Mouse (Mus musculus) limb, embryonic 12.5 days (tissue): ENCODE measurements at regions not wholly inside any gene's neighbourhood (a gene's known extent, or its start where the extent isn't known, plus 50 kb on each side); places are given as distances from the start of the nearest gene placed in this dataset.

Experiments used
- ATAC-seq: fragments of 200-750 bp; cut with Nextera tagmentation; 2 replicates; pipeline ENCODE4 v1.8.0; 2017; ENCODE audit warnings: low read depth, moderate TSS enrichment; ENCODE audit not compliant: insufficient number of reproducible peaks, insufficient read depth, low FRiP score, low TSS enrichment
- H3K27ac ChIP-seq: fragments of 300-500 bp; sonication (generic); 2 replicates; pipeline ENCODE4 v1.5.1; 2016; ENCODE audit warnings: mild to moderate bottlenecking, moderate library complexity
- H3K27me3 ChIP-seq: fragments of 300-500 bp; sonication (generic); 2 replicates; pipeline ENCODE4 v1.6.1; 2016; ENCODE audit warnings: mild to moderate bottlenecking, moderate library complexity
- H3K36me3 ChIP-seq: fragments of 300-500 bp; sonication (generic); 2 replicates; pipeline ENCODE4 v1.6.1; 2016; ENCODE audit warnings: mild to moderate bottlenecking, moderate library complexity
- H3K4me1 ChIP-seq: fragments of 300-500 bp; sonication (generic); replicated peaks from 2 replicates; pipeline ENCODE4 v1.6.1; 2016
- H3K4me2 ChIP-seq: fragments of 300-500 bp; sonication (generic); 2 replicates; pipeline ENCODE4 v1.6.1; 2016; ENCODE audit warnings: mild to moderate bottlenecking, moderate library complexity
- H3K4me3 ChIP-seq: fragments of 300-500 bp; sonication (generic); replicated peaks from 2 replicates; pipeline ENCODE4 v1.5.1; 2016; ENCODE audit warnings: mild to moderate bottlenecking
- H3K9ac ChIP-seq: fragments of 300-500 bp; sonication (generic); replicated peaks from 2 replicates; pipeline ENCODE4 v1.6.1; 2016; ENCODE audit warnings: mild to moderate bottlenecking, moderate library complexity
- H3K9me3 ChIP-seq: fragments of 300-500 bp; sonication (generic); 2 replicates; pipeline ENCODE4 v1.6.1; 2016; ENCODE audit warnings: mild to moderate bottlenecking, moderate library complexity
- WGBS: fragments of 180-500 bp; shearing (Covaris S2); methylation state at CpG from one replicate; pipeline ENCODE4 v1.1.7; 2016; 5-methylcytosine and 5-hydroxymethylcytosine counted together

DNA sequence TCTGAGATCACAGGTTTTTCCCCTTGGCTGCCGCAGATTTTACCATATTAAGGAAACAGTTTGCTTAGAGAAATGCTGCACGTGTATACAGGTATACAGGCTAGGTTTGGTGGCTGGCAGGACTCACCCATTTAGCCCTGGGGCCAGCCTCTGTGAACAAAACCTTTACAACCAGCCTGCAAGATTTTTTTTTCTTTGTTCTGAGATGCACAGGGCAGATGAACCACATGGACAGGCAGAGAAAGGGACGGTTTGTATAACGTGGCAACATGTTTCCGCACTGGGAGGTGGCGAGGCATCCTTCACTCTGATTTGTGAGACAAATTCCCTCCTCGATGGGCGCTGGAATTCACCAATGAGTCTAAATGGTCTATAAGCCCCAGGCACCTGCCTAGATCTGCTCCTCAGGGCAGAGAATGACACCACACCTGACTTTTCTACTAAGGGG lies 66.1 kb upstream of the Lyplal1 start:
- no peak for ATAC-seq
- H3K9ac ChIP-seq, result no peak overlapping the region
- peak overlapping the region; percentile 76 for H3K27ac ChIP-seq
- H3K36me3 ChIP-seq, result no peaks in the 10 kb centered on the region
- H3K4me3 ChIP-seq, result peak overlapping the region; percentile 19
- no peaks in the 10 kb centered on the region for H3K27me3 ChIP-seq
- no peaks in the 10 kb centered on the region for H3K9me3 ChIP-seq
- peaks cover 38% of the 10 kb centered on the region for H3K4me1 ChIP-seq
- 68% methylated on average over 8 of the region's 8 CpGs for WGBS
- peak overlapping the region; percentile 47 for H3K4me2 ChIP-seq

DNA sequence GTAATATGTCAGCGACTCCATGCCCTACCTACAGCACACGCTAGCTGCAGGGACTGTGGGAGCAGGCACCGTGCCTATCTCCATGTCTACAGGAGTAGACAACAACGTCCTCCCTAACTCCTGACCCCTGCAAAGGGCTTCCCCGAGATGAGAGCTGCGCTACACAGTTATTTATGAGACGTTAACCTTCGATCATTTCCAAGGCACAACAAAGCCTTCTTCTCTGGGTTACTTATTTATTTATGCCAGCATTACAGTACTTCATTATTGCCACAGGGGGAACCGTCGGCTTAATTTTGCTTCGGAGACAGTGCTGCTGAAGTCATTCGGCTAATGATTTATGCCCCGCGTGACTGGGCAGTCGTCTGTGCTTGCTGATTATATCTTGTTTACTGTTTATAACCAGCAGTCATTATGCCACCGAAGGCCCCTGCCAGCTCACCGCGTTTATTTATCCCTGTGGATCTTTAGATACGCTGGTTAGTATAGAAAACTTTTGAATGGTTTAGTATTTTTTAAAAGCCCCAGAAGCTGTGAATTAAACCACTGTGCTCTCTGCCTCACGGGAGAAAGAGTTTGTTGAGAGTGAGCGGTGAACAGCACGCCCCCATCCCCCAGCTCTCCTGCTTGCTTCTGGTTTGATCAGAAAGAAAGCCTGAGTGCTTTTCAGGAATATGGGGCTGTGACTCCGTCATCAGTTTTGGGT lies 65.5 kb upstream of the Lyplal1 start:
- peaks cover 33% of the 10 kb centered on the region for H3K4me1 ChIP-seq

DNA sequence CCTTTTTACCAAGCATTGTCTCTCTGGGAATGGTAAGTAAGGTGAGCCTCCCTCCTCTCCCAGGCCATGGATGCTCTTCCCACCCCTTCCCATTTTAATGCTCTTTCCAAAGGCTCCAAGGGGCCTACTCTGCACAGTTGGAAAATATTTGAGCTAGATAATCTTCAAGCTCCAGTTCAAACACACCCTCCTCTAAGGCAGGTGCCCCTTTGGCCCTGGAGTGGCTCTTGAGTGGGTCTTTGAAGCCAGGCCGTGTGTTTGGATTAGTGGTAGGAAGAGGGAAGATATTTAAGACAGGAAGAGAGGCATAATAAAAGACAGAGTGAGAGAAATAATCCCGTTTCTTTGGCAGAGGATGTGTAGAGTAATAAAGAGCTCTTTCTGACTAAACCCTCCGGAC lies 59.9 kb upstream of the Lyplal1 start:
- Histone ChIP-seq H3K9me3 (peaks cover 4% of the 10 kb centered on the region; the same call in 1 of the 2 replicates), H3K36me3 (no peaks in the 10 kb centered on the region), H3K27ac (no peak overlapping the region), H3K4me1 (peaks cover 13% of the 10 kb centered on the region), H3K4me3 (no peak overlapping the region), H3K4me2 (no peak overlapping the region), H3K9ac (no peak overlapping the region), H3K27me3 (no peaks in the 10 kb centered on the region)
- no peak for ATAC-seq
- WGBS, result 35% methylated on average over 3 of the region's 3 CpGs

More for the DNA sequence above, 65.5 kb upstream of the Lyplal1 start:
- Histone ChIP-seq H3K36me3 (no peaks in the 10 kb centered on the region), H3K9me3 (no peaks in the 10 kb centered on the region), H3K4me3 (peak overlapping the region; percentile 19), H3K27ac (peak overlapping the region; percentile 76), H3K27me3 (no peaks in the 10 kb centered on the region), H3K4me2 (peak overlapping the region; percentile 47), H3K9ac (0 out of 2 replicates have a peak overlapping the region, but pooled peaks have one; percentile 27)
- 20% methylated on average over 23 of the region's 23 CpGs for WGBS
- no peak for ATAC-seq

DNA sequence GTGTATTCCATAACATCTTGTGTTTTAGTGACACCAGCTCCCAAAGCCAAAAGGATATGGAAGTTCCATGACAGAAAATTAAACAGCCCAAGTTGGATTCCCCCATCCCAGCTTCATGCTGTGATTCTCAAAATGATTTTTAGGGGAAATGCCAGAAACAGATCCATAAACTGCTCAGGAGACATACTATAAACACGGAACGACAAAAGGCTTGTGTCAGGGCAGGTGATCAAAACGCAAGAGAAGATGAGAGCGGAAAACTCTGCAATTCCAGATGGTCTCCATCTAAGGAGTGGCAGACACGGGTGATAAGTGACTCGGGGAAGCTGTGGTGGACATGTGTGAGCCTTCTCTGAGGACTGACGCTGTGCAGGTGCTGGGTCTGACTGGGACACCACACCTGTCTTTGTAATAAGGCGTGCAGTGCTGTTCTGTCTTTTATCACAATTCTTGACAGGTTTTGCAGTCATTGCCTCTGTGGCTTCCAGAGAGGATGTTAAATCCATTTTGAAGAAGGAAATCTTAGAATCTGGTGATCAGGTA lies 56.4 kb upstream of the Lyplal1 start:
- WGBS, result 33% methylated on average over 8 of the region's 8 CpGs
- ATAC-seq, result peak; percentile 75

DNA sequence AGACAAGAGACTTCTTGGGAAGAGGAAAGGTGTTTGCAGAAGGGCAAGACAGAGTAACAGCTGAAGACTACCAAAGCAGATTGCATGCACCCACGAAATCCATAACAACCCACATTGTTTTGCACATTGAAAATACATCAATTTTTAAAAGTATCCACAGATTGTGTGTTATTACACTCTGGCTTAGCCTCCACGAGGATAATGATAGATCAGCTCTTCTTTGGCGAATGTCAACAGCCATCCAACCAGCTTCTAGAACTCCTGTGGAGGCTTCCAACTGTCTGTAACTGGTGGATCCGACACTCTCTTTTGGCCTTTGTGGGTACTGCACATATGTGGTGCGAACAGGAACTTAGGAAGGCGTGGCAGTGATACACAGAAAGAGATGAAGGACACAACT lies 54.6 kb upstream of the Lyplal1 start:
- Histone ChIP-seq H3K9me3 (peaks cover 4% of the 10 kb centered on the region; the same call in 1 of the 2 replicates), H3K4me1 (peaks cover 10% of the 10 kb centered on the region), H3K4me2 (no peak overlapping the region), H3K27me3 (0 out of 2 replicates have a peak, but pooled peaks cover 3% of the 10 kb centered on the region), H3K9ac (no peak overlapping the region), H3K36me3 (no peaks in the 10 kb centered on the region), H3K4me3 (no peak overlapping the region), H3K27ac (no peak overlapping the region)
- no peak for ATAC-seq
- 89% methylated on average over 6 of the region's 6 CpGs for WGBS

More for the DNA sequence above, 56.4 kb upstream of the Lyplal1 start:
- Histone ChIP-seq H3K9ac (no peak overlapping the region), H3K27me3 (0 out of 2 replicates have a peak, but pooled peaks cover 3% of the 10 kb centered on the region), H3K4me1 (peaks cover 10% of the 10 kb centered on the region), H3K4me2 (no peak overlapping the region), H3K4me3 (no peak overlapping the region), H3K27ac (no peak overlapping the region), H3K36me3 (no peaks in the 10 kb centered on the region), H3K9me3 (peaks cover 4% of the 10 kb centered on the region; the same call in 1 of the 2 replicates)
